8 mouse cellular contexts compared by ENCODE assay signal in the genomic region with DNA sequence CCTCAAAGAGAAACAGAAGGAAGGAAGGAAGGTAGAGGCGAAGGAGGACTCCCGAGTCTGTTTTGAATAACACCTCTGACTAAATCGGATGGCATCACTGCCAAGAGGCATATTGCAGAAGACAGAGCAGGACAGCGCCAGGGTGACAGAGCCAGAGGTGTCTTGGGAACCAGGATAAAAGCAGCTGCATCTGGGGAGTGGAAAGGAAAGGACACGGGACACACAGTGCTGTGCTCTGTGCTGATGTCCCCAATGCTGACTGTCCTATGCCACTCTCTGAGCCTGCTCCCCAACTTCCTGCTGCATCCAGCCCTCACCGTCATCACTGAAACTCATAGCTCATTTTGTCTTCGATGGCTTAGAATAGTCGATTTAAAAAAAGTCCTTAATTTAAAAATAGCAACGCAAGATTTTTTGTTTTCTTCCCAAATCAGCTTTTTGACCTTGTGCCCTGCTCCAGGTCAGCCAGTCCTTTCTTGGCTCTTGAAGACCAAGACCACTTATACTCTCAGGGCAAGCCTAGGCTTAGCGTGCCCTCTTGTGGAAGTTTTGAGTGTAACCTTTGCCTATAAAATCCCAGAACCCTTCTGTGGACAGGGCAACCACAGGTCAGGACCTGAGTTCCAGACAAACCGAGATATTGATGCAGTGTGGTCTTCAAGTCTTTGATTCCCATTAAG. TPM values are rescaled to one million over a fixed set of nuclear protein-coding genes. Genes with fewer than 3 reads are reported as not detected.
DNase-seq lines count a peak whose midpoint lies in the region; ATAC-seq lines count a peak whose summit lies in the region.

No protein-coding gene starts in this region.

- peaks cover 63% of the 10 kb centered on the region for H3K27me3 ChIP-seq in liver, embryonic 13.5 days
- peaks cover 62% of the 10 kb centered on the region for H3K27me3 ChIP-seq in liver, embryonic 12.5 days (replicated peaks)
- H3K27me3 ChIP-seq in intestine, embryonic 16.5 days (replicated peaks; ENCODE audit: control insufficient read depth, insufficient read depth, low read length) = no peaks in the 10 kb centered on the region; the same call in 1 of the 2 replicates
- peaks cover 20% of the 10 kb centered on the region for H3K27me3 ChIP-seq in limb, embryonic 12.5 days

- peaks cover 6% of the 10 kb centered on the region for H3K4me1 ChIP-seq in liver, embryonic 13.5 days (replicated peaks)
- peaks cover 7% of the 10 kb centered on the region for H3K4me1 ChIP-seq in liver, embryonic 12.5 days
- peaks cover 15% of the 10 kb centered on the region for H3K4me1 ChIP-seq in intestine, embryonic 16.5 days (ENCODE audit: control insufficient read depth, insufficient read depth, low read length)
- peaks cover 10% of the 10 kb centered on the region for H3K4me1 ChIP-seq in limb, embryonic 12.5 days (replicated peaks)

- no peak overlapping the region for H3K9ac ChIP-seq in liver, embryonic 13.5 days
- H3K9ac ChIP-seq in liver, embryonic 12.5 days = no peak overlapping the region
- H3K9ac ChIP-seq in intestine, embryonic 16.5 days (ENCODE audit: low read depth, low read length) = no peak overlapping the region
- no peak overlapping the region for H3K9ac ChIP-seq in limb, embryonic 12.5 days (replicated peaks)

- H3K36me3 ChIP-seq in liver, embryonic 13.5 days = no peaks in the 10 kb centered on the region
- no peaks in the 10 kb centered on the region for H3K36me3 ChIP-seq in liver, embryonic 12.5 days
- H3K36me3 ChIP-seq in intestine, embryonic 16.5 days (ENCODE audit: control insufficient read depth, insufficient read depth, low read length) = no peaks in the 10 kb centered on the region
- H3K36me3 ChIP-seq in limb, embryonic 12.5 days = no peaks in the 10 kb centered on the region

- no peak for DNase-seq in liver, embryonic 13.5 days
- DNase-seq in cerebellum, adult 8-10 months = peak; percentile 43
- peak; percentile 95 for DNase-seq in heart, adult 11 months
- DNase-seq in ovary, postnatal 14 days (ENCODE audit: low spot score) = peak; percentile 53

- no peaks in the 10 kb centered on the region for H3K9me3 ChIP-seq in liver, embryonic 13.5 days (replicated peaks)
- H3K9me3 ChIP-seq in liver, embryonic 12.5 days (replicated peaks) = no peaks in the 10 kb centered on the region
- H3K9me3 ChIP-seq in intestine, embryonic 16.5 days (ENCODE audit: control insufficient read depth, low read length) = no peaks in the 10 kb centered on the region
- H3K9me3 ChIP-seq in limb, embryonic 12.5 days = no peaks in the 10 kb centered on the region

- 18% methylated on average over 11 of the region's 11 CpGs for WGBS in liver, embryonic 13.5 days (ENCODE audit: insufficient replicate concordance)
- WGBS in liver, embryonic 12.5 days (ENCODE audit: insufficient replicate concordance) = 22% methylated on average over 11 of the region's 11 CpGs
- WGBS in intestine, embryonic 16.5 days = 27% methylated on average over 11 of the region's 11 CpGs
- WGBS in limb, embryonic 12.5 days = 28% methylated on average over 11 of the region's 11 CpGs

- 0 out of 2 replicates have a peak, but pooled peaks have one; percentile 23 for ATAC-seq in liver, embryonic 13.5 days (ENCODE audit: low read depth)
- ATAC-seq in liver, embryonic 12.5 days = no peak
- ATAC-seq in intestine, embryonic 16.5 days = peak; percentile 31
- ATAC-seq in limb, embryonic 12.5 days (ENCODE audit: insufficient number of reproducible peaks, insufficient read depth, low FRiP score, low TSS enrichment, low read depth) = peak; percentile 81; the same call in 1 of the 2 replicates
- ATAC-seq in erythroblast, adult 5-6 weeks (replicated peaks; ENCODE audit: low FRiP score, poor library complexity, severe bottlenecking) = no peak; the same call in 1 of the 2 replicates

- no peak overlapping the region for H3K4me3 ChIP-seq in liver, embryonic 13.5 days (replicated peaks)
- H3K4me3 ChIP-seq in liver, embryonic 12.5 days = no peak overlapping the region
- H3K4me3 ChIP-seq in intestine, embryonic 16.5 days (ENCODE audit: low read length) = no peak overlapping the region
- H3K4me3 ChIP-seq in limb, embryonic 12.5 days (replicated peaks) = no peak overlapping the region

- H3K27ac ChIP-seq in liver, embryonic 13.5 days = no peak overlapping the region
- H3K27ac ChIP-seq in liver, embryonic 12.5 days = no peak overlapping the region
- H3K27ac ChIP-seq in intestine, embryonic 16.5 days (ENCODE audit: low read length) = peak overlapping the region; percentile 54
- H3K27ac ChIP-seq in limb, embryonic 12.5 days = no peak overlapping the region

- H3K4me2 ChIP-seq in liver, embryonic 13.5 days = no peak overlapping the region
- no peak overlapping the region for H3K4me2 ChIP-seq in liver, embryonic 12.5 days
- peak overlapping the region; percentile 33 for H3K4me2 ChIP-seq in intestine, embryonic 16.5 days (ENCODE audit: low read depth, low read length)
- 0 out of 2 replicates have a peak overlapping the region, but pooled peaks have one; percentile 24 for H3K4me2 ChIP-seq in limb, embryonic 12.5 days

RNA-seq across cellular contexts. Expression of gene Pou2f3, which starts 0.7 kb away (rescaled TPM):
- not detected in 2 replicates for polyA plus RNA-seq in liver, embryonic 13.5 days (2015; fragmentation: Nextera tagmentation; extraction: Ambion mirVana)
- polyA plus RNA-seq in liver, embryonic 12.5 days (2016; fragmentation: Nextera tagmentation; extraction: Ambion mirVana) = not detected in 2 replicates
- 0.24 and 0.34 TPM in 2 replicates for polyA plus RNA-seq in intestine, embryonic 16.5 days (2015; fragmentation: Nextera tagmentation; extraction: Ambion mirVana)
- polyA plus RNA-seq in limb, embryonic 12.5 days (2016; fragmentation: Nextera tagmentation; extraction: Ambion mirVana) = not detected in 2 replicates
- total RNA-seq in erythroblast, adult 5-6 weeks (2015; ENCODE audit: low replicate concordance) = not detected in 2 replicates
- not detected in 2 replicates for total RNA-seq in erythroblast, adult 5-6 weeks (2017; ENCODE audit: low replicate concordance)

RNA-seq across cellular contexts. Expression of gene Oaf, which starts 28.8 kb away (rescaled TPM):
- 27.4 and 29.3 TPM in 2 replicates for polyA plus RNA-seq in liver, embryonic 13.5 days (2015; fragmentation: Nextera tagmentation; extraction: Ambion mirVana)
- polyA plus RNA-seq in liver, embryonic 12.5 days (2016; fragmentation: Nextera tagmentation; extraction: Ambion mirVana) = 37.8 and 44.1 TPM in 2 replicates
- polyA plus RNA-seq in intestine, embryonic 16.5 days (2015; fragmentation: Nextera tagmentation; extraction: Ambion mirVana) = 11.8 and 44.1 TPM in 2 replicates
- 100 and 102 TPM in 2 replicates for polyA plus RNA-seq in limb, embryonic 12.5 days (2016; fragmentation: Nextera tagmentation; extraction: Ambion mirVana)
- total RNA-seq in erythroblast, adult 5-6 weeks (2015; ENCODE audit: low replicate concordance) = 2.1 and 21.7 TPM in 2 replicates
- total RNA-seq in erythroblast, adult 5-6 weeks (2017; ENCODE audit: low replicate concordance) = 1.8 and 3.7 TPM in 2 replicates

Comparison
In these comparisons a context has a peak if more than half of its experiments do, and no peak if none do; other contexts are left out.
1. ATAC-seq: peak in liver, embryonic 13.5 days (single experiment), intestine, embryonic 16.5 days (single experiment) and limb, embryonic 12.5 days (single experiment); none in liver, embryonic 12.5 days (single experiment) and erythroblast, adult 5-6 weeks (single experiment).
2. H3K4me2 ChIP-seq: peak in intestine, embryonic 16.5 days (single experiment) and limb, embryonic 12.5 days (single experiment); none in liver, embryonic 13.5 days (single experiment) and liver, embryonic 12.5 days (single experiment).